Mouse (Mus musculus) embryo, embryonic 9.5 days (tissue): ENCODE measurements around the gene Il18.

Experiments
- DNase-seq: peaks from one replicate; pipeline ENCODE4 v3.0.0-alpha.2; 2017; ENCODE audit errors: extremely low spot score

The Il18 gene

DNA sequence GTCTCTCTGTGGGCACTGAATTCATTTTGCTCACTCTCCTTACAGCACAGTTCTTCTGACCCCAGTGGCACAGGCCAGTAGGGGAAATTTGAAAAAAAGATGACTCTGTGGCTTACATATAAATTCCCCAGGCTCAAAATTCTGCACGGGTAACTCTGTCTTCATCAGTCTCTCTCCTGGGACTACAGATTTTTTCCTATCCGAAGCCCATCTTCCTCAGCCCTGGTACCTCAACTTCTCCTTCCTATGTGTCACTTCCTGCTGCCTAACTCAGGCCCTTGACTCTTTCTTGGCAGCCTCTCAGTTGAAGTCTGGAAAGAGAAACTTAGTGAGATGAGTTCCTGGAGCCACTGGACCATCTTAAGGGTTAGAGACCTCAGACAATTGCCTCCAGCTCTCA lies 1.1 kb upstream of the Il18 start:
- no peak for DNase-seq

GRCm38 (mm10) chr9:50555094-50555446 lies 443 bp downstream of the Il18 start, which contains the start of gene Bco2:
Bco2 (minus strand) TSS chr9:50555181.
- DNase-seq = no peak

- DNase-seq = no peak
Measured at GRCm38 (mm10) chr9:50561145-50561917, 6.7 kb downstream of the Il18 start, which contains the start of gene Tex12. Tex12 (minus strand) TSS chr9:50561325.

- DNase-seq = no peak
Measured at GRCm38 (mm10) chr9:50561918-50562360, 7.3 kb downstream of the Il18 start.

DNA sequence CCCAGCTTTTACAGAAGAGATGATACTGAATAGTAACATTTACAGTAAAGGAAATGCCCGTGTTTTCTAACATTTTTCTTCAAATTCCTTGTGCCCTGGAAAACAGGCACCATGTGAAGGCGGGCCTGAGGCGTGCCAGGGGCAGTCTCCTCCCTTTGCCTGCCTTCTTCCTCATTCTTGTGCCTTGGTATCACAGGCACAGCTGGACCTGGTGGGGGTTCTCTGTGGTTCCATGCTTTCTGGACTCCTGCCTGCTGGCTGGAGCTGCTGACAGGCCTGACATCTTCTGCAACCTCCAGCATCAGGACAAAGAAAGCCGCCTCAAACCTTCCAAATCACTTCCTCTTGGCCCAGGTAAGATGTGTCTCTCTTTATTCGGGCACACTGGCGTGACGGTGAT lies 10.5 kb downstream of the Il18 start:
- no peak for DNase-seq

DNA sequence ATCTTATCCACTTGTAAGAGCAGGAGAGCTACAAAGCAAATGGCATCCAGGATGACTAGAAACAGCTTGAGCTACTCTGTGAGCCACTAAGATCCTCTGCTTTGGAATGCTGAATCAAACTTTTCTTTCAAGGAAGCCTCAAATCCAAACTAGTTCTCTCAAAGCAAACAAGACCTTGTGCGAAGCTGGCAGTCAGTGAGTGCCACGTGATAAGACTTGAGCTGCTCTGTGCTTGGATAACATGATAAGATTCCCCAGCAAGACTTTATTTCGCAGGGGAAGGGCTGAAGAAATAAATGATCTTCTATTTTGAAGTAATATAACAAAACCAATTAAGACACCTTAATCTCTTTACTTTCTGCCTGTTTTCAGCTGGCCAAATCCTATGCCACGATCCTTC lies 11.3 kb downstream of the Il18 start:
- no peak for DNase-seq

GRCm38 (mm10) chr9:50567372-50567771 lies 12.7 kb downstream of the Il18 start:
- no peak for DNase-seq

- no peak for DNase-seq
Measured at GRCm38 (mm10) chr9:50567881-50568280, 13.3 kb downstream of the Il18 start.

GRCm38 (mm10) chr9:50569599-50570525 lies 15.2 kb downstream of the Il18 start:
- no peak for DNase-seq

DNA sequence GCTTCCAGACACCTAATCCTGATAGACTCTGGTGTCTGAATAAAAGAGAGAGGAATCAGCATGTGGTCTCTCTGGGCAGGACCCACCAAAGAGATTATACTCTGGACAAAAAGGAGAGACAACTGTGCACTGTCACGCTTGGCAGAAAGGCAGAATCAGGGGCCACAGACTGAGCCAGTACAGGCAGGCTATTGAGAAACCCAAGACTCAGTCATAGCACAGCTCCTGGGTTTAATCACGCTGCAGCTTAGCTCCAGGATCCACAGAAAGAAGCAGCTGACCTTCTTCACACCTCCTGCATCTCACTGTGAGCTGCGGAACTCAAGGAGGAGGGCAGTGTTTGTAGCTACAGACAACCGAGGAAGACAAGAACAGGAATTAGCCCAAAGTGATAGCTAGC lies 25.7 kb downstream of the Il18 start:
- DNase-seq = no peak

DNA sequence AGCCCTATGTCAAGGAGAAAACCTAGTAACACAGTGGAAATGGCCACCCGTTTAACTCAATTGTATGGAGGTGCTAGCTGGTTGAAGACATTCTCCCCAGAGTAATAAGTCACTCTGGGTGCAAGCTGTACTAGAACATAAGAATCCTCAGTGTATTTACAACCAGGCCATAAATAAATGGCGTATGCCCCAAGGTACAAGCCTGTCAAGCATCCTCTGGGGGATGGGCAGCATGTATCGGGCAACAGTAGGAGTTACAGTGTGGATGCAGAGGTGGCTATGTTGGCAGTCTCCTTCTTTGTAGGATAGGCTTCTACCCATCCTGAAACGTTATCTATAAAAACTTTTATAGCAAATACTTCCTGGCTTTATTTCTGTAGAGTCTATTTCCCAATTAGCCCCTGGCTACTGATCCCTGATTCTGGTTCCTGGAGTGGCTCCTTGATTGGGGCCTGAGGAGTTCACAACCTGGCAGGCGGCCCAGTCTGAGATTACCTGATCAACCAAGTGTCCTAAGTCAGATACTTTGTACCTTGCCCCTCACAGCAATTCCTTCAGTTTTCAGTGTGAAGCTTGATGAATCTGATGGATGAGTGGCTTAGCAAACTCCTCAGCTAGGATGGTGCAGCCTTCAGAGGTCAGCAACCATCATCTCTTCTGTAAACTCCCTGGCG lies 30.7 kb downstream of the Il18 start:
- no peak for DNase-seq

DNA sequence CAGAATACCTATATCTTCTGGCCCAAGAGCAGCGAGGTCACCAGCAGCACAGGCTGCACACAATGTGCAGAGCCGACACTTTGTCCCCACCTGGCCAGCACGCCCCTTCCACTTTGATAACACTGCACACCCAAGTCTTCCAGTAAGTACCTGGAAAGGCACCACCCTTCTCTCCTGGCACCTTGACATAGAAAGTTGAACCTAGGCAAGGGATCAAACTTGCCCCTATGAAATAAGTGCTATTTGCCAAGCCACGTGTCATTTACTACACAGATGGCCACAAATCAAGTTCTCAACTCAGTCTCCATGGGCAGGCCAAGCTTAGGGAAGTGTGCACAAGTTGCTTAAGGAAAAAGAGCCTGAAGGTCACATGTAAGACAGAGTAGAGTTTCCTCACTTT lies 32.3 kb downstream of the Il18 start:
- DNase-seq = no peak

- no peak for DNase-seq
Measured at GRCm38 (mm10) chr9:50590856-50591518, 36.4 kb downstream of the Il18 start.

- DNase-seq = no peak
Measured at GRCm38 (mm10) chr9:50592955-50593354, 38.3 kb downstream of the Il18 start.

GRCm38 (mm10) chr9:50593544-50593943 lies 38.9 kb downstream of the Il18 start:
- peak; percentile 11 for DNase-seq

GRCm38 (mm10) chr9:50594794-50595417 lies 40.3 kb downstream of the Il18 start:
- DNase-seq = no peak

DNA sequence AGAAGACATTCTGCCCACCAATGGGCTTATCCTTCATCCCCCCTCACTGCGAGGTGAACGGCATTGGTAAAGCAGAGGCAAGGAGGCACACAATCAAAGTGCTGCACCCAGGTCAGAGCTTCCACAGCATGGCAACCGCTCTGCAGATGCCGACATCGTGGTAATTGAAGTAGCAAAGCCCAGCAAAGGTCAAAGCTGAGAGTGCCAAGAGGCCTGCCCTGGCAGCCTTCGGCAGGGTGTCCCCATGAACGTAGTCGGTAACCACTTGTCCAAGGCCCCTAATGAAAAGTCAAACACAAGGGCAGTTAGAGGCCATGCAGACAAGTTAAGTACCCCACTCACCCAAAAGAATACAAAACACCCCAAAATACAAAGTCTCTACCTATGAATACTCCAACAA lies 42.3 kb downstream of the Il18 start:
- no peak for DNase-seq

GRCm38 (mm10) chr9:50601536-50601935 lies 46.9 kb downstream of the Il18 start:
- DNase-seq = no peak

GRCm38 (mm10) chr9:50602055-50602845 lies 47.6 kb downstream of the Il18 start:
- no peak for DNase-seq
